ENCODE assay signal across 18 mouse cellular contexts in the genomic region with DNA sequence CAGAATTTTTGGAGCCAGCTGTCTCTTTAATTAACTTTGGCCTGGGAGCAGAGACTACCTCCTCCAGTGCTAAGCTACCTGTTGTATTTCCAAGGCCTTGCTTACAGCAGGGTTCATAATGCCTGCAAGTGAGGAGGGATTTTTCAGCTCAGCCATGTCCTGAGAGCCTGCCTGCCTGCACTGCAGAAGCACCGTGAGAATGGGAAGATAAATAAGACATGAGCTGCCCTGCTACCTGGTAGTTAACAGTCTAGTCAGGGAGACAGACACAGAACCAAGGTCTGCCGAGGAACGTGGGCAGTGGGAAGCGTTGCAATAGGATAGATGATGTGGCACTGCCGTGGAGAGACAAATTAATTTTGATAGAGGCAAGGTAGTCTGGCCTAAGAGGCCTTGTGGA.
DNase-seq lines count a peak whose midpoint lies in the region; ATAC-seq and TF ChIP-seq lines count a peak whose summit lies in the region.
"Had no signal": no experiment of that assay in that cellular context is flagged by ENCODE, and none has a peak within 500 bp of the region (broad histone marks: within the 10 kb centered on the region; RNA-seq: fewer than 3 reads in every experiment).

No protein-coding gene starts in this region.

- no peak for TF ChIP-seq POLR2A in spleen, adult 2 months (IDR thresholded peaks at IDR 0.05; ENCODE audit: low read depth, low read length)

- H3K27me3 ChIP-seq in heart, embryonic 10.5 days (ENCODE audit: insufficient read depth, poor library complexity, severe bottlenecking) = no peaks in the 10 kb centered on the region
- no peaks in the 10 kb centered on the region for H3K27me3 ChIP-seq in hindbrain, postnatal 0 days (ENCODE audit: insufficient read depth, low read length)
- H3K27me3 ChIP-seq in hindbrain, embryonic 12.5 days = no peaks in the 10 kb centered on the region
- H3K27me3 ChIP-seq in spleen, adult 2 months (ENCODE audit: control insufficient read depth, insufficient read depth, low read length) = no peaks in the 10 kb centered on the region
- H3K27me3 ChIP-seq: heart, embryonic 15.5 days; intestine, embryonic 15.5 days; limb, embryonic 15.5 days had no signal

- no peaks in the 10 kb centered on the region for H3K36me3 ChIP-seq in heart, embryonic 10.5 days
- H3K36me3 ChIP-seq in hindbrain, postnatal 0 days (ENCODE audit: insufficient read depth, low read length) = no peaks in the 10 kb centered on the region
- H3K36me3 ChIP-seq in hindbrain, embryonic 12.5 days = no peaks in the 10 kb centered on the region
- no peaks in the 10 kb centered on the region for H3K36me3 ChIP-seq in spleen, adult 2 months (ENCODE audit: control insufficient read depth, insufficient read depth, low read length)
- H3K36me3 ChIP-seq: embryonic facial prominence, embryonic 10.5 days; heart, embryonic 15.5 days; intestine, embryonic 15.5 days; limb, embryonic 15.5 days; midbrain, embryonic 12.5 days had no signal

- H3K27ac ChIP-seq in heart, embryonic 10.5 days = peak overlapping the region; percentile 47; the same call in 1 of the 2 replicates
- H3K27ac ChIP-seq in hindbrain, postnatal 0 days = 0 out of 2 replicates have a peak overlapping the region, but pooled peaks have one; percentile 26
- no peak overlapping the region for H3K27ac ChIP-seq in hindbrain, embryonic 12.5 days
- H3K27ac ChIP-seq in spleen, adult 2 months (ENCODE audit: insufficient read depth, low read length) = peak overlapping the region; percentile 15; the same call in 1 of the 2 replicates
- H3K27ac ChIP-seq: embryonic facial prominence, embryonic 10.5 days; heart, embryonic 15.5 days; intestine, embryonic 15.5 days; left cerebral cortex, adult 2 months; limb, embryonic 15.5 days; liver, embryonic 14.5 days; midbrain, embryonic 12.5 days had no signal

- peaks cover 17% of the 10 kb centered on the region for H3K4me1 ChIP-seq in heart, embryonic 10.5 days
- 0 out of 2 replicates have a peak, but pooled peaks cover 4% of the 10 kb centered on the region for H3K4me1 ChIP-seq in hindbrain, postnatal 0 days (ENCODE audit: insufficient read depth, low read length)
- 0 out of 2 replicates have a peak, but pooled peaks cover 3% of the 10 kb centered on the region for H3K4me1 ChIP-seq in hindbrain, embryonic 12.5 days
- H3K4me1 ChIP-seq in spleen, adult 2 months (ENCODE audit: control insufficient read depth, insufficient read depth, insufficient read length) = peaks cover 12% of the 10 kb centered on the region; the same call in 1 of the 2 replicates
- H3K4me1 ChIP-seq: intestine, embryonic 15.5 days had no signal

- DNase-seq in heart, embryonic 10.5 days (ENCODE audit: low spot score) = no peak
- no peak for DNase-seq in heart, postnatal 4 days
- DNase-seq in hindbrain, postnatal 0 days (ENCODE audit: low spot score) = peak; percentile 12
- DNase-seq in spleen, adult 2 months (ENCODE audit: low read depth in 1 of 2, low spot score in 2 of 2) = no peak
- DNase-seq in spleen, adult 18-20 months = no peak
- DNase-seq in cerebellum, postnatal 4 days (ENCODE audit: low spot score in 2 of 2) = no peak
- DNase-seq: adrenal gland, postnatal 25 days; cerebellum, adult 9-11 months; kidney, adult 8-10 months; kidney, postnatal 10 days had no signal

- no peak overlapping the region for H3K9ac ChIP-seq in hindbrain, postnatal 0 days (replicated peaks; ENCODE audit: low read length)
- no peak overlapping the region for H3K9ac ChIP-seq in hindbrain, embryonic 12.5 days
- H3K9ac ChIP-seq: heart, embryonic 15.5 days; intestine, embryonic 15.5 days; limb, embryonic 15.5 days; liver, embryonic 14.5 days; midbrain, embryonic 12.5 days had no signal

- WGBS in heart, embryonic 10.5 days = 55% methylated on average over 5 of the region's 5 CpGs
- WGBS in hindbrain, postnatal 0 days = 36% methylated on average over 5 of the region's 5 CpGs
- 63% methylated on average over 5 of the region's 5 CpGs for WGBS in hindbrain, embryonic 12.5 days
- WGBS in spleen, adult 2 months = 85% methylated on average over 5 of the region's 5 CpGs

- no peak overlapping the region for H3K4me2 ChIP-seq in hindbrain, postnatal 0 days (ENCODE audit: low read depth, low read length)
- H3K4me2 ChIP-seq in hindbrain, embryonic 12.5 days (replicated peaks) = no peak overlapping the region
- H3K4me2 ChIP-seq: heart, embryonic 15.5 days; intestine, embryonic 15.5 days; limb, embryonic 15.5 days; midbrain, embryonic 12.5 days had no signal

- TF ChIP-seq CTCF in hindbrain, postnatal 0 days (IDR thresholded peaks at IDR 0.05; ENCODE audit: low read depth) = no peak
- TF ChIP-seq CTCF in spleen, adult 2 months (IDR thresholded peaks at IDR 0.05; ENCODE audit: extremely low read depth, insufficient read depth, insufficient read length, insufficient replicate concordance) = no peak

- 0 out of 2 replicates have a peak, but pooled peaks have one; percentile 49 for ATAC-seq in hindbrain, postnatal 0 days
- no peak for ATAC-seq in hindbrain, embryonic 12.5 days (ENCODE audit: low FRiP score)
- ATAC-seq: intestine, embryonic 15.5 days had no signal

- no peak overlapping the region for H3K4me3 ChIP-seq in heart, embryonic 10.5 days
- H3K4me3 ChIP-seq in hindbrain, postnatal 0 days (ENCODE audit: low read length) = no peak overlapping the region
- H3K4me3 ChIP-seq in hindbrain, embryonic 12.5 days = no peak overlapping the region
- no peak overlapping the region for H3K4me3 ChIP-seq in spleen, adult 2 months (ENCODE audit: extremely low read depth, insufficient read depth, insufficient read length)
- H3K4me3 ChIP-seq: embryonic facial prominence, embryonic 10.5 days; heart, embryonic 15.5 days; intestine, embryonic 15.5 days; left cerebral cortex, adult 2 months; limb, embryonic 15.5 days; midbrain, embryonic 12.5 days had no signal

- H3K9me3 ChIP-seq in heart, embryonic 10.5 days = no peaks in the 10 kb centered on the region
- H3K9me3 ChIP-seq in hindbrain, postnatal 0 days (ENCODE audit: low read length) = no peaks in the 10 kb centered on the region
- no peaks in the 10 kb centered on the region for H3K9me3 ChIP-seq in hindbrain, embryonic 12.5 days (replicated peaks)
- H3K9me3 ChIP-seq: embryonic facial prominence, embryonic 10.5 days; heart, embryonic 15.5 days; intestine, embryonic 15.5 days; limb, embryonic 15.5 days; midbrain, embryonic 12.5 days had no signal
